Mouse (Mus musculus): ENCODE results near the gene Cep95.

- TF ChIP-seq TBP (conservative IDR thresholded peaks at IDR 0.05; ENCODE audit: low read depth, low read length) (no peak), CTCF (conservative IDR thresholded peaks at IDR 0.05 in 1 of 2, IDR thresholded peaks at IDR 0.05 in 1 of 2; ENCODE audit: low read depth in 2 of 2, low read length in 2 of 2) (no peak), POLR2A (IDR thresholded peaks at IDR 0.05; ENCODE audit: low read depth, low read length) (no peak), USF1 (IDR thresholded peaks at IDR 0.05; ENCODE audit: low read depth, low read length) (no peak), MAFK (IDR thresholded peaks at IDR 0.05; ENCODE audit: insufficient replicate concordance, low read length) (no peak), MYC (IDR thresholded peaks at IDR 0.05; ENCODE audit: low read depth, low read length) (no peak), EP300 (IDR thresholded peaks at IDR 0.05; ENCODE audit: low read length) (no peak), RCOR1 (conservative IDR thresholded peaks at IDR 0.05; ENCODE audit: low read depth, low read length) (no peak)
Observed at GRCm38 (mm10) chr11:106789649-106790048, 597 bp downstream of the Cep95 start.
